Mouse (Mus musculus) testis, postnatal 10 days (tissue): ENCODE data around the gene Tiam1.

Experiments used
- DNase-seq: peaks from one replicate; pipeline ENCODE4 v3.0.0; 2021; ENCODE audit warnings: low spot score

Gene Tiam1

GRCm38 (mm10) chr16:89841894-89842293, 301.7 kb downstream of the Tiam1 start:
- DNase-seq = no peak

DNA sequence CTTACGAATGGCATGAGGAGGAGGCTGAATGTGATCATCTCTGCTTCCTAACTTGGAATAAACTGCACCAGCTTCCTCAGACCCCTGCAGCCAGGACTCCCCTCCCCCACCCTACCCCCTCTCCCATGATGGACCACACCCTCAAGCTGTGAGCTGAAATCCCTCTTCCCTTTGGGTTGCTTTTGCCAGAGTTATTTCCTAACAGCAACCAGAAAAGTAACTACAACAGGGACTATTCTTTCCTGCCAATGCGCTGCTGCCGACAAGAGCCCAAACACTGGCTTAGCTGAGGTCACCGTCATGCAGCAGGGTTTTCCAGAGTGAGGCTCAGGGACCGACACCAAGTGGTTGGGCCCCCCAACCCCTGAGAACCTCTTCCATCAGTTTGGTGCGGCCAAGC, 303.2 kb downstream of the Tiam1 start:
- DNase-seq = no peak

DNA sequence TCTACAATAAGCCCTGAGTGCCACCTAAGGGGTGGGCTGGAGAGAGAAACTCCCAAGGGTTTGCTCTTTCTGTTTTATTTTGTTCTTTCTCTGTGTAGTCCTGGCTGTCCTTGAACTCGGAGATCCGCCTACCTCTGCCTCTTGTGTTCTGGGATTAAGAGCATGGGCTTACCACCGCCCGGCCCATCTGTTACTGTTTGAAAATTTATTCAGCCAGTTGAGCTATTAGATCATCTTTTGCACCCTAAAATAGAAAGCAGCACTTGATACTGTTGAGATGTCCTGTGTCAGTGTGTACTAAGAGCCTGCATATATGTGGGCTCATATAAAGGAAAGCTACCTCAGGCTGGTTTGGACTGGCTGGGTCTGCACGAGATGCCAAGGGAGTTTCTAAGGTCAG, 303.7 kb downstream of the Tiam1 start:
- DNase-seq = no peak

DNA sequence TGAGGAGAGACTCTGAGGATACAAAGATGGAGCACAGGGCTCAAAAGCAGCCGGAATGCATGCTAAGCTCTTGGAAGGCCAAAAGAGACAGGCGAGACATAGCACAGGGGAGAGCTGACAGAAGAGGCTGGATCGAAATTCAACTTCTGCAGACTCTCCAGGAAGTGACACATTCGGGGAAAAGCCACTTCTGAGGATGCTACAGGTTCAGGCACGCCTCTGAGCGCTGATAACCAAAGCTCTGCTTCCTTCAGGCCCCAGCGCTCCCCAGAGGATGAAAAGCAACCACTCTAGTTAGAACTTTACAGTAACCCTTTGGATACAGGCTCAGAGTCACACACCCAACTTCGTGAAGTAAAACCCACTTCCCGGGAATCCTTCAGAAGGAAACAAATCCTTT, 306.5 kb downstream of the Tiam1 start:
- no peak for DNase-seq

GRCm38 (mm10) chr16:89835551-89835950, 308.0 kb downstream of the Tiam1 start:
- DNase-seq = no peak

- no peak for DNase-seq
Measured at GRCm38 (mm10) chr16:89833011-89833410, 310.6 kb downstream of the Tiam1 start.

GRCm38 (mm10) chr16:89831172-89831571, 312.4 kb downstream of the Tiam1 start:
- DNase-seq = no peak

DNA sequence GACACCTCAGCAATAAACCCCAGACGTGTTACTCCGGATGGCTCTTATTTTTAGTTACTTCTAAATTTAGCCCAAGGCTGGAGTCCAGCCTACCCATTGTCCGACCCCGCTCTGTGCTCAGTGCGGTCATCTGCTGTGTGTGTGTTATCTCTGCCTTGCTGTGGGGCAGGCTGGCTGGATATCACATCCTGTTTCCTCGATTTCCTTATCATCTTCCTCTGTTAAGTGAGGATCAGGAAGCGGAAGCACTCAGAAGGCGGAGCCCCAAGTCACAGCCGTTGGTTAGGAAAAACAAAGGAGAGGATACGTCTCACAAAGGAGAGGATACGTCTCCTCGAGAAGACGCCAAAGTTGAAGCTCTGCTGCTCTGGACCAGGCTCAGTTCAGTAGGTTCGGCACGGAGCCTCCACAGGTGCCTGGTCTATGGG, 313.3 kb downstream of the Tiam1 start:
- no peak for DNase-seq

- no peak for DNase-seq
Measured at GRCm38 (mm10) chr16:89827496-89828125, 316.0 kb downstream of the Tiam1 start.

DNA sequence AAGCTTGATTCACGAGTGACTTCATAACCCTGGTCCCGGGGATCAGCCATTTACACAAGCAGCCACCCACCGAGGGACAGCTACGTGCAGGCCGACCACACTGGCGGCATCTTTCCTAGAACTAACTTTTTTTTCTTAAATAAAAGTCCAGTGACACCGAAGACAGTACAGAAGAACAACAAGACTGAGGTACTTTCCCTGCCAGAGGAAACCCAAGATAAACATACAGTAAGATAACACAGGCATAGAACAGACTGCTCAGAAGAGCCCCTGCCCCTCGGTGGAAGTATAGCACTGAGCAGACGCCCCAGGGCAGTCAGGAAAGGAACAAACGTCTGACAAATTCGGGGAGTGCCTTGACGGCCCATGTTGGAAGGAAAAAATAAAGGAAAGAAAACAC, 317.7 kb downstream of the Tiam1 start:
- no peak for DNase-seq

GRCm38 (mm10) chr16:89822882-89823281, 320.7 kb downstream of the Tiam1 start:
- no peak for DNase-seq

- no peak for DNase-seq
Measured at GRCm38 (mm10) chr16:89818661-89819060, 324.9 kb downstream of the Tiam1 start.

DNA sequence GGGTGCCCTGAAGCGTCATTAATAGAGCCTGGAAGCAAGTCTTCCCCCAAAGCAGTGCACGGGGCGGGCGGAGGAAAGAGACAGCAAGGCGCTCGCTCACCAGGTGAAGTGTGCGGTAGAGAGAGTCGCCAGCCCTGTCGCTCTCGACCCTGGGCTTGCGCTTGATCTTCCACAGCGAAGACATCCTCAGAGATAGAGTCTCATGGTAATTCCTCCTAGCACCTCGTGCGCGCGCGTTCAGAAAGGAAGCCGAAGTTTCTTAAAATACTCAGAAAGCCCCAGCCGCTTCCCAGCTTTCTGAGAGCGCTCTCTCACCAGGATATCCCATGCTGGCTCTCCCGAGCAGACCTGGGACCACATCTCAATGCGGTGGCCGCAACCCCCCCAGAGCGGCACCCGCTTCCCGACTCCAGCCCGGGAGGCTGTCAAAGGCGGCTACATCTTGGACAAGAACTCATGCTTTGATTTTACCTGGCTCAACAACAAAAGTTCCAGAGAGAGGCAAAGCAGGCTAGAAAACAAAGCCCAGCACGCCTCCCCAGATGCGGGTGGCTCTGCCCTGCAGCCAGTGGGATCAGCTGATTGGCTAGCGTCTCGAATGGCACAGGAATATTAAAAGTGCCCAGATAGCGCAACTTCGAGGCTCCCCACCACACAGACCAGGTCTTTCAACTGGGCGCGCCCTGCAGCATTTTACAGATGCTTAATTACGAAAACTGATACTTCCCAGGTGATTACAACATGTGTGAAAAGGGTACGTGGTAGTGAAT, 325.5 kb downstream of the Tiam1 start:
- DNase-seq = no peak

DNA sequence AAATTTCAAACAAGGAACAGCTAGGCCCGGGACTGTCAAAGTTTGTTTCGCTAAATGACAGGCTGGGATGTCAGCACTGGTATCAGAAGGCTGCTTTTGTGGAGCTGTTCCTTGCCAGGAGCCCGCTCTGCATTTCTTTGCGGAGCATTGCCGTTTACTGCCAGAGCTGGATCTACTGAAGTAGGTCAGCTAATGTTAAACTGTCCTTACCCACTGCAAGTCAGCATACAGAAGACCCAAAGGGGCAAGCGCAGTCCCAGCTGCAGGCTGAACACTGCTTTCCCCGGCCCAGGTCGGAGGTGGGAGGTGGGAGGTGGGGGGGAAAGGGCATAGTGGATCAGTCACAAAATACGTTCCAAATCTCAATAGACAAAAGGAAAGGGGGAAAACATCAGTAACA, 326.3 kb downstream of the Tiam1 start:
- no peak for DNase-seq

GRCm38 (mm10) chr16:89816506-89817172, 326.9 kb downstream of the Tiam1 start:
- DNase-seq = no peak

DNA sequence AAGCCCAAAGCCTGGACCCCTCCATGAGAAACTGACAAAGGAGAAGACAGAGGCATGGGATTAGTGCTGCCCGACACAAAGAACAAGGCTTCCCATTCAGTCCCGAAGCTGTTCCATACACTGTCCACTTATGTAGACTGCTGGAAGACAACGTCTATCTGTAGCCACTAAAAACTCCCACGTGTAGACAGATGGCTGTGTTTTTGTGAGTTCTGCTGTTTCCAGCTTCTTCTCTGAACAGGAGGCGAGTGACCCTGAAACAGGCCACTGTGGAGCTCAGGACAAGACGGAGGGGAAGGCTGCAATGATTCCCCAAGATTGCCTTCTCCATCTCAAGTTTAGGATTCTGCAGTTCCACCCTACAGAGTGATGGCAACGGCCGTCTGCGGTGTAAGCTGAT, 330.0 kb downstream of the Tiam1 start:
- DNase-seq = no peak

- DNase-seq = no peak
Measured at GRCm38 (mm10) chr16:89812891-89813290, 330.7 kb downstream of the Tiam1 start.

GRCm38 (mm10) chr16:89810398-89810797, 333.2 kb downstream of the Tiam1 start:
- DNase-seq = no peak

DNA sequence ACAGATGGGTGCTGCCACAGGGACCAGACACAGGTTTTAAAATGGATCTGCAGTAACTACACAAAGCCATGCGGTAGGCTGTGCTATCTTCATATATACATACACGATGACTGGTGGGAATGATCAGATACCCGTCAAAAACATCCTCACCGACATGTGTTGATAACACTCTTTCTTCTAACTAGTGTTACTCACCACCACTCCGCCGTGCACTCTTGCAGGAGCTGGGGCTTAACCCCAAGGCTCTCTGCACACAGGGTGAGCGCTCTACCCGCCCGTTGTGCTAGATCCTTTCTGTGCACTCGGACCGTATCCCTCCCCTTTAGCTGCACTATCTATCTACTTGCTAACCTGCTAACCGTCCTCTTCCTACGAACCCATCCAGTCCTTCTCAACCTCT, 335.4 kb downstream of the Tiam1 start:
- no peak for DNase-seq

- no peak for DNase-seq
Measured at GRCm38 (mm10) chr16:89805946-89806345, 337.6 kb downstream of the Tiam1 start.

- DNase-seq = no peak
Measured at GRCm38 (mm10) chr16:89805210-89805609, 338.4 kb downstream of the Tiam1 start.

GRCm38 (mm10) chr16:89801493-89801892, 342.1 kb downstream of the Tiam1 start:
- no peak for DNase-seq

DNA sequence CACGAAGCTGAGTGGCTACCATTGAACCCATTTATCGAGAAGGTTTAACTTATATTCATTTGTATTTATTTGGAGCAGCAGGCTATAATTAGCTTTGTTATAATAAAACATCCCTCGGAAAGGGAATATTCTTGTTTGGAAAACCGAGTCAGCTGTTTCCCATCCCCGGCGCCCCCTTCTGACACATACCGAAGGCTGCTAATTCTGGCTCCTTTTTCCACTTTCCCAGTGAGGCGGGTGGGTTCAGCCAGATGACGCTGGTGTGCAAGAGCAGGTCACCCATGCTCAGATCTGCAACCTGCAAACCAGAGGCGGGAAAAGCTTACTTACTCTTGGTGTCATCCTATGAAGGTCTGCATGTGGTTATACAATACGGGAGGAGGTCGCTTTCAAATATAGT, 343.8 kb downstream of the Tiam1 start:
- DNase-seq = no peak
